Mouse (Mus musculus) CH12.LX (cell line): ENCODE data around the gene Fv1. TPM values are rescaled to one million over a fixed set of nuclear protein-coding genes. Genes with fewer than 3 reads are reported as not detected.

Experiments used
- DNase-seq: peaks from one replicate; pipeline ENCODE4 v3.0.0-alpha.2; 2013; ENCODE audit errors: extremely low read depth
- H3K27ac ChIP-seq: 2 replicates; pipeline ENCODE4 v1.5.1; 2012; ENCODE audit warnings: low read depth, mild to moderate bottlenecking, control low read depth, moderate library complexity; ENCODE audit not compliant: insufficient read depth
- H3K27me3 ChIP-seq: replicated peaks from 2 replicates; pipeline ENCODE3; 2012; ENCODE audit warnings: inconsistent platforms
- H3K36me3 ChIP-seq, 2 experiments: replicated peaks in 1 of 2; 2 replicates each; pipeline versions ENCODE3 to v1.6.1; 2012; ENCODE audit warnings: inconsistent platforms in 1 of 2, low read length in 1 of 2, mild to moderate bottlenecking in 1 of 2, mixed read lengths in 1 of 2, moderate library complexity in 1 of 2; ENCODE audit not compliant: control insufficient read depth in 1 of 2, insufficient read depth in 1 of 2
- H3K4me1 ChIP-seq, 2 experiments: 2 replicates each; pipeline ENCODE4 v1.6.1; 2012; ENCODE audit warnings: inconsistent platforms in 1 of 2, moderate library complexity in 1 of 2; ENCODE audit not compliant: insufficient read depth in 2 of 2, control insufficient read depth in 1 of 2
- H3K4me2 ChIP-seq: 2 replicates; pipeline ENCODE4 v1.6.1; 2012; ENCODE audit warnings: low read depth, mild to moderate bottlenecking, control low read depth; ENCODE audit not compliant: poor library complexity, insufficient read depth, severe bottlenecking
- H3K4me3 ChIP-seq, 3 experiments: fragments of 150-350 bp in 1 of 3; sonication (generic) in 1 of 3; replicated peaks in 1 of 3; 2 replicates each; pipeline versions ENCODE3 to v1.5.1; 2011 to 2012; ENCODE audit warnings: low read depth in 2 of 3, low read length in 2 of 3, mild to moderate bottlenecking in 2 of 3, moderate library complexity in 2 of 3, control low read depth in 1 of 3, improper control_type of control experiment in 1 of 3, inconsistent platforms in 1 of 3, mixed read lengths in 1 of 3; ENCODE audit not compliant: poor library complexity in 1 of 3
- H3K79me2 ChIP-seq: replicated peaks from 2 replicates; pipeline ENCODE4 v1.6.1; 2012; ENCODE audit warnings: mild to moderate bottlenecking, moderate library complexity; ENCODE audit not compliant: control insufficient read depth, poor library complexity, insufficient read depth, severe bottlenecking; ENCODE audit errors: extremely low read depth
- H3K9ac ChIP-seq: 2 replicates; pipeline ENCODE4 v1.6.1; 2012; ENCODE audit warnings: low read depth, mild to moderate bottlenecking, control low read depth, moderate library complexity; ENCODE audit not compliant: insufficient read depth
- H3K9me3 ChIP-seq: replicated peaks from 2 replicates; pipeline ENCODE3; 2012; ENCODE audit warnings: low read length, inconsistent platforms, mixed read lengths
- CHD1 ChIP-seq: IDR thresholded peaks from 2 replicates; pipeline ENCODE4 v1.6.1; 2012; ENCODE audit warnings: low read depth, low read length, improper control_type of control experiment, inconsistent platforms
- CHD2 ChIP-seq: IDR thresholded peaks from 2 replicates; pipeline ENCODE4 v1.6.1; 2011; ENCODE audit warnings: low read length, improper control_type of control experiment
- CTCF ChIP-seq, 2 experiments: IDR thresholded peaks in 1 of 2; conservative IDR thresholded peaks in 1 of 2; 2 replicates each; pipeline ENCODE4 v1.5.1; 2011 to 2012; ENCODE audit warnings: low read depth in 2 of 2, low read length in 2 of 2, improper control_type of control experiment in 1 of 2, inconsistent platforms in 1 of 2, mild to moderate bottlenecking in 1 of 2, moderate library complexity in 1 of 2
- E2F4 ChIP-seq: IDR thresholded peaks from 2 replicates; pipeline ENCODE4 v1.6.1; 2011; ENCODE audit warnings: low read depth, low read length, improper control_type of control experiment; ENCODE audit not compliant: insufficient replicate concordance
- EP300 ChIP-seq: IDR thresholded peaks from 2 replicates; pipeline ENCODE4 v1.6.1; 2011; ENCODE audit warnings: low read length, improper control_type of control experiment
- IRF4 ChIP-seq: IDR thresholded peaks from 2 replicates; pipeline ENCODE4 v1.6.1; 2014; ENCODE audit warnings: low read depth, mild to moderate bottlenecking, inconsistent platforms, low read length, improper control_type of control experiment
- KAT2A ChIP-seq: IDR thresholded peaks from 2 replicates; pipeline ENCODE4 v1.6.1; 2012; ENCODE audit warnings: low read length, improper control_type of control experiment, inconsistent platforms; ENCODE audit not compliant: insufficient replicate concordance
- MAFK ChIP-seq: IDR thresholded peaks from 2 replicates; pipeline ENCODE4 v1.6.1; 2011; ENCODE audit warnings: low read length, improper control_type of control experiment; ENCODE audit not compliant: insufficient replicate concordance
- MAZ ChIP-seq: IDR thresholded peaks from 2 replicates; pipeline ENCODE4 v1.6.1; 2012; ENCODE audit warnings: low read depth, mild to moderate bottlenecking, inconsistent platforms, low read length, improper control_type of control experiment, moderate library complexity
- MEF2A ChIP-seq: IDR thresholded peaks from 2 replicates; pipeline ENCODE4 v1.6.1; 2014; ENCODE audit warnings: low read depth, mild to moderate bottlenecking, inconsistent platforms, low read length, improper control_type of control experiment, borderline replicate concordance
- MXI1 ChIP-seq: IDR thresholded peaks from 2 replicates; pipeline ENCODE4 v1.6.1; 2011; ENCODE audit warnings: mild to moderate bottlenecking, low read depth, low read length, improper control_type of control experiment
- MYC ChIP-seq: IDR thresholded peaks from 2 replicates; pipeline ENCODE4 v1.6.1; 2011; ENCODE audit warnings: low read depth, mild to moderate bottlenecking, improper control_type of control experiment, low read length
- NRF1 ChIP-seq: IDR thresholded peaks from 2 replicates; pipeline ENCODE4 v1.6.1; 2014; ENCODE audit warnings: low read depth, mild to moderate bottlenecking, inconsistent platforms, low read length, improper control_type of control experiment, moderate library complexity
- POLR2A ChIP-seq: IDR thresholded peaks from 2 replicates; pipeline ENCODE4 v1.6.1; 2011; ENCODE audit warnings: low read depth, mild to moderate bottlenecking, improper control_type of control experiment, low read length
- POLR2AphosphoS2 ChIP-seq: IDR thresholded peaks from 2 replicates; pipeline ENCODE4 v1.6.1; 2011; ENCODE audit warnings: low read depth, low read length, improper control_type of control experiment
- RAD21 ChIP-seq: IDR thresholded peaks from 2 replicates; pipeline ENCODE4 v1.6.1; 2011; ENCODE audit warnings: low read depth, mild to moderate bottlenecking, low read length, improper control_type of control experiment, moderate library complexity
- RCOR1 ChIP-seq: conservative IDR thresholded peaks from 2 replicates; pipeline ENCODE4 v1.6.1; 2012; ENCODE audit warnings: low read depth, mild to moderate bottlenecking, inconsistent platforms, low read length, improper control_type of control experiment
- USF1 ChIP-seq: IDR thresholded peaks from 2 replicates; pipeline ENCODE4 v1.6.1; 2014; ENCODE audit warnings: low read depth, mild to moderate bottlenecking, inconsistent platforms, low read length, improper control_type of control experiment
- USF2 ChIP-seq: conservative IDR thresholded peaks from 2 replicates; pipeline ENCODE4 v1.6.1; 2011; ENCODE audit warnings: low read depth, low read length, improper control_type of control experiment
- ZC3H11A ChIP-seq: IDR thresholded peaks from 2 replicates; pipeline ENCODE4 v1.6.1; 2012; ENCODE audit warnings: low read depth, mild to moderate bottlenecking, inconsistent platforms, low read length, improper control_type of control experiment
- ZKSCAN1 ChIP-seq: IDR thresholded peaks from 2 replicates; pipeline ENCODE4 v1.6.1; 2012; ENCODE audit warnings: low read depth, inconsistent platforms, low read length, improper control_type of control experiment, borderline replicate concordance
- ZMIZ1 ChIP-seq: IDR thresholded peaks from 2 replicates; pipeline ENCODE4 v1.6.1; 2012; ENCODE audit warnings: low read depth, mild to moderate bottlenecking, inconsistent platforms, low read length, improper control_type of control experiment
- dilution Hi-C: fragments of 300-500 bp; cut with MboI; formaldehyde crosslinking; loops from 2 replicates; pipeline ENCODE4 v1.14.3; 2020; ENCODE audit warnings: low sequenced_read_pairs; ENCODE audit not compliant: extremely low pct_unique_long_range_greater_than_20kb, extremely low pct_ligation_motif_present
- in situ Hi-C: fragments of 300-500 bp; cut with MboI; formaldehyde crosslinking; loops from 3 replicates; pipeline ENCODE4 v1.14.3; 2019; ENCODE audit warnings: low sequenced_read_pairs, low pct_ligation_motif_present, low pct_unique_long_range_greater_than_20kb, mixed read lengths
- polyA plus RNA-seq: library from polyadenylated mRNA; unstranded; fragments of >175 nt; gene quantifications from 2 replicates; pipeline ENCODE4 v1.2.1, GENCODE M21; 2012; ENCODE audit warnings: low read depth; ENCODE audit not compliant: insufficient read length
- total RNA-seq, 2 experiments: library from RNA; depleted of rRNA; stranded (reverse); fragments of 300-350 nt in 1 of 2; fragments of >200 nt in 1 of 2; gene quantifications; 2 replicates each; pipeline ENCODE4 v1.2.3; 2012 to 2014

Gene Fv1
- total and polyA plus RNA-seq, 3 experiments, result 2.1 to 4.0 (median 3.0) TPM

- Histone ChIP-seq H3K27ac (no peak overlapping the region), H3K79me2 (no peaks in the 10 kb centered on the region), H3K9ac (no peak overlapping the region), H3K27me3 (no peaks in the 10 kb centered on the region), H3K36me3 (peaks cover 65 to 94% of the 10 kb centered on the region in 2 experiments), H3K4me2 (no peak overlapping the region), H3K4me1 (no peaks in the 10 kb centered on the region), H3K9me3 (no peaks in the 10 kb centered on the region), H3K4me3 (no peak overlapping the region)
- in situ Hi-C loops, result no loop called here
- no peak for TF ChIP-seq ZC3H11A
- no peak for TF ChIP-seq POLR2AphosphoS2
- no peak for TF ChIP-seq RAD21
- TF ChIP-seq E2F4, result no peak
- TF ChIP-seq USF2, result no peak
- no peak for TF ChIP-seq USF1
- no peak for DNase-seq
- dilution Hi-C loops, result no loop called here
These were observed 27.1 kb downstream of the Fv1 start for GRCm38 (mm10) chr4:147895815-147896330.

- TF ChIP-seq MYC, result no peak
- no peak for TF ChIP-seq POLR2AphosphoS2
- no peak for TF ChIP-seq CHD2
- TF ChIP-seq IRF4, result no peak
- no peak for TF ChIP-seq ZKSCAN1
- TF ChIP-seq MXI1, result no peak
- TF ChIP-seq MAZ, result no peak
- TF ChIP-seq NRF1, result no peak
- TF ChIP-seq EP300, result no peak
- no peak for TF ChIP-seq POLR2A
- no peak for TF ChIP-seq ZMIZ1
- TF ChIP-seq RCOR1, result no peak
- no peak for TF ChIP-seq CHD1
- no peak for TF ChIP-seq USF1
- no peak for TF ChIP-seq KAT2A
- no peak for TF ChIP-seq CTCF (conservative IDR thresholded peaks at IDR 0.05 in 1 of 2, IDR thresholded peaks at IDR 0.05 in 1 of 2; ENCODE audit: low read depth in 2 of 2, low read length in 2 of 2)
- TF ChIP-seq MEF2A, result no peak
- no peak for TF ChIP-seq MAFK
- TF ChIP-seq, all 38 proteins: peak for 0
- Histone ChIP-seq H3K79me2 (no peaks in the 10 kb centered on the region), H3K27me3 (no peaks in the 10 kb centered on the region), H3K4me2 (no peak overlapping the region), H3K36me3 (peaks cover 63 to 93% of the 10 kb centered on the region in 2 experiments), H3K27ac (no peak overlapping the region), H3K9me3 (no peaks in the 10 kb centered on the region), H3K9ac (no peak overlapping the region), H3K4me1 (no peaks in the 10 kb centered on the region), H3K4me3 (no peak overlapping the region)
- no peak for DNase-seq
- in situ Hi-C loops (no loop called here), dilution Hi-C loops (no loop called here)
These were observed 27.6 kb downstream of the Fv1 start for GRCm38 (mm10) chr4:147896411-147896810.
